Mouse (Mus musculus): ENCODE results near the gene Gm18336. TPM values are rescaled to one million over a fixed set of nuclear protein-coding genes. Genes with fewer than 3 reads are reported as not detected.
"Not testable (repeated sequence)": the region's sequence is repeated elsewhere in the genome, so short reads cannot be mapped to it uniquely, and the experiment has no call there.

The Gm18336 gene
- polyA plus RNA-seq (2016; fragmentation: Nextera tagmentation; extraction: Ambion mirVana), result not detected in 2 replicates

DNA sequence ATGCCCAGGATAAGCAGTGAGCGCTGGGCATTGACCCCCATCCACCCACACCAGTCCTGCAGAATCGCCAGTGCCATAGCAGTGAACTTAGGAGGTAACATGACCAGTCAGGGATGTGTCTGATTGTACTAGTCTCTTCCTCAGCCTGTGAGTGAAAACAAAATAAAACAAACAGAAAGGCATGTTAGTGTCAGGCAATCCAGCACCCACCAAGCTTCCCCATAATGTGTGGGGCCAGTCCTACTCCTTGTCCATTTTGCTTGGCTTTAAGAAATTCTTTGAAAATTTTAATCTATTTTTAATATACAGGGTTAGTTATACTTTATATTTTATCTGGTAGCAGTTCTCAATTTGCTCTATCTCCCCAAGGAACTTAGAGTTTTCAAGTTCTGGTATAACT lies at the start of gene Gm18336:
Gm18336 (minus strand) TSS at position 101 of the 400 bp plus-strand sequence.
- not testable (repeated sequence) for H3K36me3 ChIP-seq; H3K27ac ChIP-seq (ENCODE audit: poor library complexity, severe bottlenecking); ATAC-seq (ENCODE audit: insufficient number of reproducible peaks, low FRiP score); H3K4me2 ChIP-seq; H3K9me3 ChIP-seq (replicated peaks); H3K9ac ChIP-seq; H3K4me3 ChIP-seq; H3K4me1 ChIP-seq (replicated peaks)
- H3K27me3 ChIP-seq (replicated peaks), result peaks cover 13% of the 10 kb centered on the region
- WGBS, result 57% methylated on average over 2 of the region's 2 CpGs

GRCm38 (mm10) chrX:73441428-73441827 lies 42.9 kb upstream of the Gm18336 start:
- Histone ChIP-seq H3K27ac (ENCODE audit: poor library complexity, severe bottlenecking) (no peak overlapping the region), H3K4me1 (replicated peaks) (0 out of 2 replicates have a peak, but pooled peaks cover 5% of the 10 kb centered on the region), H3K36me3 (peaks cover 19% of the 10 kb centered on the region), H3K4me3 (no peak overlapping the region), H3K9ac (no peak overlapping the region), H3K4me2 (no peak overlapping the region), H3K27me3 (replicated peaks) (no peaks in the 10 kb centered on the region), H3K9me3 (replicated peaks) (no peaks in the 10 kb centered on the region)
- WGBS, result 66% methylated on average over 2 of the region's 2 CpGs
- no peak for ATAC-seq (ENCODE audit: insufficient number of reproducible peaks, low FRiP score)

GRCm38 (mm10) chrX:73435252-73435651 lies 36.7 kb upstream of the Gm18336 start, which contains the start of gene Trex2:
Gene Trex2 (minus strand): TSS chrX:73435344.
- Histone ChIP-seq H3K4me2 (no peak within 1 kb of the TSS), H3K9ac (no peak within 1 kb of the TSS), H3K4me1 (replicated peaks) (0 out of 2 replicates have a peak, but pooled peaks cover 5% of the 10 kb centered on the region), H3K4me3 (no peak within 1 kb of the TSS), H3K36me3 (peaks cover 8% of the 10 kb centered on the region; the same call in 1 of the 2 replicates), H3K27ac (ENCODE audit: poor library complexity, severe bottlenecking) (no peak within 1 kb of the TSS), H3K9me3 (replicated peaks) (no peaks in the 10 kb centered on the region), H3K27me3 (replicated peaks) (no peaks in the 10 kb centered on the region)
- WGBS, result 72% methylated on average over 11 of the region's 11 CpGs
- ATAC-seq (ENCODE audit: insufficient number of reproducible peaks, low FRiP score), result no peak

GRCm38 (mm10) chrX:73432850-73433249 lies 34.3 kb upstream of the Gm18336 start:
- peaks cover 8% of the 10 kb centered on the region; the same call in 1 of the 2 replicates for H3K36me3 ChIP-seq
- H3K9ac ChIP-seq, result no peak overlapping the region
- H3K9me3 ChIP-seq (replicated peaks), result no peaks in the 10 kb centered on the region
- no peak overlapping the region for H3K4me2 ChIP-seq
- 68% methylated on average over 5 of the region's 5 CpGs for WGBS
- 0 out of 2 replicates have a peak, but pooled peaks cover 1% of the 10 kb centered on the region for H3K27me3 ChIP-seq (replicated peaks)
- no peaks in the 10 kb centered on the region for H3K4me1 ChIP-seq (replicated peaks)
- no peak overlapping the region for H3K4me3 ChIP-seq
- no peak overlapping the region for H3K27ac ChIP-seq (ENCODE audit: poor library complexity, severe bottlenecking)
- ATAC-seq (ENCODE audit: insufficient number of reproducible peaks, low FRiP score), result no peak

GRCm38 (mm10) chrX:73430036-73430435 lies 31.5 kb upstream of the Gm18336 start:
- Histone ChIP-seq H3K9ac (no peak overlapping the region), H3K36me3 (no peaks in the 10 kb centered on the region), H3K4me1 (replicated peaks) (no peaks in the 10 kb centered on the region), H3K27ac (ENCODE audit: poor library complexity, severe bottlenecking) (no peak overlapping the region), H3K27me3 (replicated peaks) (0 out of 2 replicates have a peak, but pooled peaks cover 4% of the 10 kb centered on the region), H3K4me2 (no peak overlapping the region), H3K9me3 (replicated peaks) (no peaks in the 10 kb centered on the region), H3K4me3 (no peak overlapping the region)
- no peak for ATAC-seq (ENCODE audit: insufficient number of reproducible peaks, low FRiP score)
- 81% methylated on average over 2 of the region's 2 CpGs for WGBS

- Histone ChIP-seq H3K36me3 (no peaks in the 10 kb centered on the region), H3K4me3 (no peak overlapping the region), H3K27me3 (replicated peaks) (peaks cover 32% of the 10 kb centered on the region), H3K9ac (no peak overlapping the region), H3K27ac (ENCODE audit: poor library complexity, severe bottlenecking) (no peak overlapping the region), H3K9me3 (replicated peaks) (0 out of 2 replicates have a peak, but pooled peaks cover 4% of the 10 kb centered on the region), H3K4me1 (replicated peaks) (no peaks in the 10 kb centered on the region), H3K4me2 (no peak overlapping the region)
- WGBS, result 25% methylated on average over 1 of the region's 1 CpGs
- ATAC-seq (ENCODE audit: insufficient number of reproducible peaks, low FRiP score), result no peak
Measured at GRCm38 (mm10) chrX:73412767-73413166, 14.2 kb upstream of the Gm18336 start.

DNA sequence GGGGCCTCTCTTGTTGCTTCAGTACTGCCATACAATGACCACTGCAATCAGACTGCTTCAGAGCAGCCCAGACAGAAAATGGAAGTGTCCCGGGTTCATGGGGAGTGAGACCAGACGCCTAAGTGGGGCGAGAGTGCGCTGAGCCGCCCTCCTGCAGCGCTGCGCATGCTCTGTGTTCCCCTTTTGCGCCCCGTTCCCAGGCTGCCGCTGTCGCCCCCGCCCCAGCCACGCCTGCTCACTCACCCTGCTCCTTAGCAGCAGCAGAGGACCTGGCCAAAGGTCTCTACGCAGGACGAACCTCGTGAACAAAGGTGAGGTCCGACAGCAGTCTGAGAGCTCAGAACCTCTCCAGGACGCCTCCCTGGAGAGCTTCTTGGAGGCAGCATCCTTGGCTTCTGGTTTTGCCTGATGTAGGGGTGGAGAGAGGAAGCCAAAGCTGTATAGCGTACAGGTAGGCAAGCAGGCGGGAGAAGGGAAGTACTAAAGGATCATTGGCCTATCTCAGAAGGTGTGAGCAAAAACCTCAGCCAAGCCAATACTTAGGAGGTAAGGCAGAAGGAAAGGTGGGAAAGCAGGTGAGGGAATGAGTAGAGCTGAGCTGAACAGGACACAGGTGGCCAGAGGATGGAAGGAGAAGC lies 12.5 kb upstream of the Gm18336 start, which contains the start of gene Zfp92:
Zfp92 (plus strand) TSS at position 217 of the 638 bp plus-strand sequence.
- Histone ChIP-seq H3K27me3 (replicated peaks) (peaks cover 32% of the 10 kb centered on the region), H3K36me3 (no peaks in the 10 kb centered on the region), H3K4me1 (replicated peaks) (no peaks in the 10 kb centered on the region), H3K27ac (ENCODE audit: poor library complexity, severe bottlenecking) (no peak within 1 kb of the TSS), H3K9ac (0 out of 2 replicates have a peak within 1 kb of the TSS, but pooled peaks have one; percentile 7), H3K4me2 (peak within 1 kb of the TSS; percentile 68), H3K4me3 (peak within 1 kb of the TSS; percentile 30), H3K9me3 (replicated peaks) (0 out of 2 replicates have a peak, but pooled peaks cover 4% of the 10 kb centered on the region)
- 9% methylated on average over 20 of the region's 20 CpGs for WGBS
- no peak for ATAC-seq (ENCODE audit: insufficient number of reproducible peaks, low FRiP score)

GRCm38 (mm10) chrX:73401616-73402015 lies 3.1 kb upstream of the Gm18336 start:
- Histone ChIP-seq H3K27me3 (replicated peaks) (peaks cover 5% of the 10 kb centered on the region), H3K27ac (ENCODE audit: poor library complexity, severe bottlenecking) (no peak overlapping the region), H3K4me3 (no peak overlapping the region), H3K9me3 (replicated peaks) (no peaks in the 10 kb centered on the region), H3K4me1 (replicated peaks) (no peaks in the 10 kb centered on the region), H3K4me2 (no peak overlapping the region), H3K9ac (no peak overlapping the region), H3K36me3 (no peaks in the 10 kb centered on the region)
- WGBS, result 85% methylated on average over 12 of the region's 12 CpGs
- ATAC-seq (ENCODE audit: insufficient number of reproducible peaks, low FRiP score), result no peak

- Histone ChIP-seq H3K4me3 (no peak overlapping the region), H3K27me3 (replicated peaks) (peaks cover 8% of the 10 kb centered on the region), H3K4me1 (replicated peaks) (no peaks in the 10 kb centered on the region), H3K4me2 (no peak overlapping the region), H3K36me3 (no peaks in the 10 kb centered on the region), H3K9me3 (replicated peaks) (no peaks in the 10 kb centered on the region), H3K9ac (no peak overlapping the region), H3K27ac (ENCODE audit: poor library complexity, severe bottlenecking) (no peak overlapping the region)
- WGBS, result 79% methylated on average over 20 of the region's 20 CpGs
- no peak for ATAC-seq (ENCODE audit: insufficient number of reproducible peaks, low FRiP score)
Measured at GRCm38 (mm10) chrX:73400951-73401350, 2.4 kb upstream of the Gm18336 start.

DNA sequence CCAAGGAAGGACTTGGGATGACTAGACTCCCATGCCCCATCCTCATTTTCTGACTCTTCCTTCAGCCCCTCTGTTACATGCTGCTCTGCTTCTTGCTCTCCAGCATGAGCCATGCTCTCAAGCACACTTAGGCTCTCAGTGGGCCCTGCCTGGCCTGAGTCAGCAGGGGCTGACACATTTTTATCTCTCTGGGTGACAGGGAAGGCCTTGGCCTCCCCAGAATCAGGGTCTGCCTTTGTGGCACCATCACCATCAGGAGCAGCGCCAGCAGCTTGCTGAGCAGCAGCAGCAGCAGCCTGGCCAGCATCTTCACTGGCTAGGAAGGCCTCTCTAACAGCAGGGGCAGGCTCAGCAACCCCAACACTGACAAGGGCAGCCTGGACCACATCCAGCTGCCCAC lies 2.1 kb downstream of the Gm18336 start:
- Histone ChIP-seq H3K36me3 (no peaks in the 10 kb centered on the region), H3K4me3 (no peak overlapping the region), H3K27me3 (replicated peaks) (peaks cover 21% of the 10 kb centered on the region), H3K9me3 (replicated peaks) (no peaks in the 10 kb centered on the region), H3K9ac (no peak overlapping the region), H3K4me1 (replicated peaks) (no peaks in the 10 kb centered on the region), H3K4me2 (no peak overlapping the region), H3K27ac (ENCODE audit: poor library complexity, severe bottlenecking) (no peak overlapping the region)
- no peak for ATAC-seq (ENCODE audit: insufficient number of reproducible peaks, low FRiP score)
- 68% methylated on average over 1 of the region's 1 CpGs for WGBS

DNA sequence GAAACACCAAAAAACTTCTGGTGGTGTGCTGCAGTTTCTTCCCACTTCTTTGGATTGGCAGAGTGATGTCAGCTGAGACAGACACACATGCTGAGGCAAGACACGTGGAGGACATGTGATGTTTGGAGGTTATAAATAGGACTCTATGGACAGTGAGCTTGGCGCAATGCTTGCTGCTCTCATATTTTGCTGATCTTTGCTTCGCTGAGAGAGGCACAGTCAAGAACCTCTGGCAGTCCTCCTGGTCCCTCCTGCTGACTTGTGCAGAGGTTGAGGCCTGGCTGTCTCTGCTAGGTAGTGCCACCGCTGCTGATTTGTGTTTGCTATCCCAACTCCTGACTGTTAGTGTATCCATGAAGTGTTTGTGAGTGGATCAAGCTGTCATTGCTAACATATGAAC lies 7.1 kb downstream of the Gm18336 start:
- 66% methylated on average over 4 of the region's 4 CpGs for WGBS
- ATAC-seq (ENCODE audit: insufficient number of reproducible peaks, low FRiP score), result no peak

More for the DNA sequence above, 7.1 kb downstream of the Gm18336 start:
- H3K4me3 ChIP-seq, result no peak overlapping the region
- H3K36me3 ChIP-seq, result no peaks in the 10 kb centered on the region
- no peaks in the 10 kb centered on the region for H3K9me3 ChIP-seq (replicated peaks)
- peaks cover 15% of the 10 kb centered on the region for H3K27me3 ChIP-seq (replicated peaks)
- H3K9ac ChIP-seq, result no peak overlapping the region
- H3K4me2 ChIP-seq, result no peak overlapping the region
- no peaks in the 10 kb centered on the region for H3K4me1 ChIP-seq (replicated peaks)
- H3K27ac ChIP-seq (ENCODE audit: poor library complexity, severe bottlenecking), result no peak overlapping the region
